Mouse (Mus musculus): ENCODE measurements around the gene Reps1. TPM values are rescaled to one million over a fixed set of nuclear protein-coding genes. Genes with fewer than 3 reads are reported as not detected.

The Reps1 gene
- polyA plus RNA-seq, 1 experiment from 2014 or later, result 18.3 TPM

DNA sequence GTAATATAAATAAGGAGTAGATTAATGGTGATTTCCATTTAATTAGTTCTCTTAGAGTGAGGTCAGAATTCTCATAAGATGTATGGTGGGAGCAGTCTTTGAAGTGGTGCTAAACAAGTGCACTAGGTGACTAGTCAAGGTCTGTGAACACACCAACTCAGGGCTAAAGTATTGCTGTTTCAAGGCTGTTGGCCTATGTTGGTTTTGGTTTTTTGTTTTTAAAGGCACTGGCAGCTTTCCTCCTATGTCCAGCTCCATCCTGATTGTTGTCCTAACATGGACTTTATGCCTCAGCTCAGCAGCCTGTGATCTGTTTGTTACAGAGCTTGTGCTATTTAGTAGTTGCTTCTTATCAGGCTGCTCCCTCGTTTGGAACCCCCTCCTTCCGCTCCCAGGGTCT lies 13.2 kb downstream of the Reps1 start:
- 94% methylated on average over 2 of the region's 2 CpGs for whole genome bisulfite sequencing
- Histone ChIP-seq H3K27ac (no peak overlapping the region), H3K27me3 (no peaks in the 10 kb centered on the region), H3K36me3 (no peaks in the 10 kb centered on the region), H3K4me1 (replicated peaks) (peaks cover 53% of the 10 kb centered on the region), H3K4me3 (no peak overlapping the region), H3K4me2 (no peak overlapping the region), H3K9ac (no peak overlapping the region), H3K9me3 (no peaks in the 10 kb centered on the region)
- ATAC-seq (ENCODE audit: low FRiP score), result no peak

DNA sequence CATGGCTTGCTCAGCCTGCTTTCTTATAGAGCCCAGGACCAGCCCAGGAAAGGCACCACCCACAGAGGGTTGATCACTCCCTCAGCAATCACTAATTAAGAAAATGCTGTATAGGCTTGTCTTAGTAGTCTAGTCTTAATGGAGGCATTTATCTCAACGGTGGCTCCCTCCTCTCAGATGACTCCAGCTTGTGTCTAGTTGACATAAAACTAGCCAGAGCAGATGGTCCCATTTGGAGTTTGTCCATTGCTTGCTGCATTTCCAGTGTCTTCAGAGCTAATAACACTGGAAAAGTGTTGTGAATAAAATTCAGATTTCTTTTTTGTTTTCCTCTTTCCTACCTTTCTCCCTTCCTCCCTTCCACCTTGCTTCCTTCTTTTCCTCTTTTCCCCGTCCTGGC lies 13.9 kb downstream of the Reps1 start:
- ATAC-seq (ENCODE audit: low FRiP score), result no peak
- H3K36me3 ChIP-seq, result no peaks in the 10 kb centered on the region
- H3K9ac ChIP-seq, result no peak overlapping the region
- H3K4me2 ChIP-seq, result no peak overlapping the region
- no peak overlapping the region for H3K4me3 ChIP-seq
- no peaks in the 10 kb centered on the region for H3K9me3 ChIP-seq
- 76% methylated on average over 2 of the region's 2 CpGs for WGBS
- no peak overlapping the region for H3K27ac ChIP-seq
- no peaks in the 10 kb centered on the region for H3K27me3 ChIP-seq
- H3K4me1 ChIP-seq (replicated peaks), result peaks cover 53% of the 10 kb centered on the region

DNA sequence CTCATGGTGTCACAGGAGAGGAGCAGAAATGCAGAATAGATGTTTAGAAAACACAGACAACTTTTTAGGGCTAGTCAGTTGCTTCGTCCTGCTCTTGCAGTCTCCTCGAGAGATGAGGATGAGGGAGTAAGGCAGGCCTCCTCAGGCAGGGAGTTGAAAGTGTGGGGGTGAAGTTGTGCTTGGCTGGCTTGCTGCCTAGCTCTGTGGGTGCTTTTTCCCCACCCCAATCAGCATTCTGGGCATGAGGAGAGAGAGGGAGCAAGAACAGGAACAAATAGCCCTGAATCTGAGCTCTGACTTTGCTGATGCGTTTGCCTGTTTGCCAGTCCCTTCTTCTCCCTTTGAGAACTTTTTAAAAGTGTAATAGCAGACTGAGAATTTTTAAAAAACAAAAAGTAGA lies 14.5 kb downstream of the Reps1 start:
- H3K9ac ChIP-seq, result no peak overlapping the region
- H3K4me1 ChIP-seq (replicated peaks), result peaks cover 48% of the 10 kb centered on the region; the same call in 1 of the 2 replicates
- peak; percentile 60; the same call in 1 of the 2 replicates for ATAC-seq (ENCODE audit: low FRiP score)
- 73% methylated on average over 3 of the region's 3 CpGs for WGBS
- H3K9me3 ChIP-seq, result no peaks in the 10 kb centered on the region
- no peaks in the 10 kb centered on the region for H3K27me3 ChIP-seq
- H3K36me3 ChIP-seq, result no peaks in the 10 kb centered on the region
- peak overlapping the region; percentile 60 for H3K27ac ChIP-seq
- no peak overlapping the region for H3K4me2 ChIP-seq
- no peak overlapping the region for H3K4me3 ChIP-seq

DNA sequence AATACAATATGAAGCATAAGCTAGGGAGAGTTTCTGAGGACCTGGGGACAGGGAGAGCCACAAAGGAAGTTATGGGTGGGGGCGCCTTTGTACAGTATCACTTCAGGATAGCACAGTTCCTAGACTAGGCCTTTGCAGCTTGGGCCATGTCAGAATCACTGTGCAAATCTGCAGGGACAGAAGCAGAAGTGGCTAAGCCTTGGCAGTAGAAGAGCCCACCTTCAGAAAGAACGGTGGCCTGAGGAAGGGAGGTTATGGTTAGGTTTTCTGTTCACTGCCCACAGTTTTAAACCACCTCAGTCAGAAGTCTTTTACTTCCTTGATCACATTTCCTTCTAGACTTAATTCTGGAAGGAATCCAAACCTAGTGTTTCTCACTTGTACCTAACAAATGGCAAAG lies 15.0 kb downstream of the Reps1 start:
- H3K36me3 ChIP-seq, result no peaks in the 10 kb centered on the region
- no peaks in the 10 kb centered on the region for H3K9me3 ChIP-seq
- no peak overlapping the region for H3K9ac ChIP-seq
- peaks cover 47% of the 10 kb centered on the region; the same call in 1 of the 2 replicates for H3K4me1 ChIP-seq (replicated peaks)
- peak overlapping the region; percentile 40 for H3K27ac ChIP-seq
- H3K27me3 ChIP-seq, result no peaks in the 10 kb centered on the region
- no peak for ATAC-seq (ENCODE audit: low FRiP score)
- WGBS, result 80% methylated on average over 2 of the region's 2 CpGs
- no peak overlapping the region for H3K4me2 ChIP-seq
- H3K4me3 ChIP-seq, result no peak overlapping the region

DNA sequence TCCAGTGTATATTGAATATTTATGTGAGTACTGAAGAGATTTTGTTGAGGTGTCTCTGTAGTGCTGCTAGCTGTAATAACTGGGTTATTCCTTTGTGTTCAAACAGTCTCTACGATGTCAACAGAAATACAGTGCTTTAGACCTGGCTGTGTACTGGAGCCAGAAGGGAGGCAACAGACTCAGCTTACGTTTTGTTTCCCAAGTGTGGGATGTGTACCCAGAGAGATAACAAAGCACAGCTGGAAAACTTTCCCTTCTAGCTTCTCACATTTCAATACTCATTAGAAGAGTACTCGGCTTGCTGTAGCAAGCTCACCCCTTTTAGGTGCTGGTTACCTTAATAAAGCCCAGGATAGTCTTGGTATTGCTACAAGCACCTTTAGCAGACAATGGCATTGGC lies 17.2 kb downstream of the Reps1 start:
- no peak for ATAC-seq (ENCODE audit: low FRiP score)
- H3K4me1 ChIP-seq (replicated peaks), result peaks cover 35% of the 10 kb centered on the region; the same call in 1 of the 2 replicates
- WGBS, result 67% methylated on average over 3 of the region's 3 CpGs
- H3K9me3 ChIP-seq, result no peaks in the 10 kb centered on the region
- no peak overlapping the region for H3K27ac ChIP-seq
- H3K4me2 ChIP-seq, result no peak overlapping the region
- H3K27me3 ChIP-seq, result no peaks in the 10 kb centered on the region
- H3K4me3 ChIP-seq, result no peak overlapping the region
- H3K36me3 ChIP-seq, result peaks cover 4% of the 10 kb centered on the region; the same call in 1 of the 2 replicates
- H3K9ac ChIP-seq, result no peak overlapping the region

DNA sequence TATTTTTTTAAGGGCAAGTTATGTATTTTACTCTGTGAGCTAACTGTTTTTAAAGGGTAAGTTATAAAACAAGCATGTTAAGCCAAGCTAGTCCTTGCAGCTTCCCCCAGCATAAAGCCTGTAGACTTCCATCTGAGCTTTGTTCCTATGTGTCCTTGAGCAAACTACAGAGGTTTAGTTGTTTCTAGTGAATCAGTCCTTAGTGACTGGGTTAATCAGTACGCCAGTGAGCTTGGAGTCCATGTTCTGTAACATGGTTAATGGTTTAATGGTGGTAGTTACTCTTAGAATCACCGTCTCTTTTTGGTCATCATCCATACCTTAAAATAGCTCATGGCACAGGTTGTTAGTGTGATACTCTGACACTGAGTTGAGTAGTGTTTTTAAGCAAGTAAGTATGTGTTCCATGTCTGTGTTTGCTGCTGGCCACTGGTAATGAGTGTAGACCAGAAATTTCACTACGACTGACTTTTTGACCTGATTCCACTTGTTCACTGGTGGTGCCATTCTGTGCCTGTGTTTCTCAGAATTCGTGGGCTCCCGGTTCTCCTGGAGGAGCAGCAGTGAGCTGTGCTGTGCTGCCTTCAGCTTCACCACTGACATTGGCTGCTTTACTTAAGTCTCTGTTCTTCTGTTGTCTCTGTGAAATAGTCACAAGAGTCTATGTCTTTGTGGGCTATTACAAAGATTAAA lies 18.9 kb downstream of the Reps1 start:
- H3K27me3 ChIP-seq, result no peaks in the 10 kb centered on the region
- H3K4me3 ChIP-seq, result no peak overlapping the region
- H3K4me2 ChIP-seq, result no peak overlapping the region
- no peak overlapping the region for H3K9ac ChIP-seq
- peaks cover 4% of the 10 kb centered on the region; the same call in 1 of the 2 replicates for H3K36me3 ChIP-seq
- no peak for ATAC-seq (ENCODE audit: low FRiP score)
- no peak overlapping the region for H3K27ac ChIP-seq
- 85% methylated on average over 5 of the region's 5 CpGs for WGBS
- no peaks in the 10 kb centered on the region for H3K9me3 ChIP-seq
- H3K4me1 ChIP-seq (replicated peaks), result peaks cover 23% of the 10 kb centered on the region; the same call in 1 of the 2 replicates

DNA sequence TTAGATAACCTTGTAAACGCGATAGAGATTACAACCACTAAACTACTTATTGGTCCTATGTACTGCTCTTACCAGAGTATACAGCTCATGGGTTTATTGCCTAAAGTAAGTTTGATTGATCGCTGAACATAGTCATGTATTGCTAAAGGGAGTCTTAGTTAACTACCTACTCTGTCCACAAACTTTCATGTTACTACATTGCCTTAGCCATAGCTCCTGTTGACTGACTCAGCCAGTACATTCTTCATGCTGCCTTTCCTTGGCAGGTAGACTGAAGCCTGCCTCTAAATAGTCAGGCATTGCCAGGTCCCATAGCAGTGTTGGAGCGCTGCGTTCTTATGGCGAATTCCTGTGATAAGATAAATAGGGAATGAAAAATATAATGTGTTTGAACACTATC lies 20.2 kb downstream of the Reps1 start:
- Histone ChIP-seq H3K4me3 (no peak overlapping the region), H3K4me1 (replicated peaks) (peaks cover 13% of the 10 kb centered on the region), H3K4me2 (no peak overlapping the region), H3K9me3 (no peaks in the 10 kb centered on the region), H3K36me3 (peaks cover 4% of the 10 kb centered on the region; the same call in 1 of the 2 replicates), H3K9ac (no peak overlapping the region), H3K27ac (no peak overlapping the region), H3K27me3 (no peaks in the 10 kb centered on the region)
- no peak for ATAC-seq (ENCODE audit: low FRiP score)
- 96% methylated on average over 6 of the region's 6 CpGs for WGBS

DNA sequence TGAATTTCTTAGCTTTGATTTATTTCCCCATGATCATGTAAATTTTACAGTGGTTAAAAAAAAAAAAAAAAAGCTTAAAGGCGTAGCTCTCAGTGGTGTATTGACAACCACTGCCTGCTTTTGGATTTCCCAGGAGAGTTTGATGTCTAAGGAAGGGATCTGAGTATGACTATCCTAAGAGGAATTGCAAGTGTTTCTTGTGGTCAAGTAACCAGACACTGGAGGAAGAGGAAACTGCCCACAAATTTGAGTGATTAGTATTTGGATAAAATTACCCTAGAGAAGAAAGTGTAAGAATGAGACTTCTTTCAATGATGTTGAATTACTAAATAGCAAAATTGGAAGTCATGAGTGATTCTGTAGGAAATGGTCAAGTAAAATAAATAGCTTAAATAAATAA lies 25.9 kb downstream of the Reps1 start:
- no peak for ATAC-seq (ENCODE audit: low FRiP score)

DNA sequence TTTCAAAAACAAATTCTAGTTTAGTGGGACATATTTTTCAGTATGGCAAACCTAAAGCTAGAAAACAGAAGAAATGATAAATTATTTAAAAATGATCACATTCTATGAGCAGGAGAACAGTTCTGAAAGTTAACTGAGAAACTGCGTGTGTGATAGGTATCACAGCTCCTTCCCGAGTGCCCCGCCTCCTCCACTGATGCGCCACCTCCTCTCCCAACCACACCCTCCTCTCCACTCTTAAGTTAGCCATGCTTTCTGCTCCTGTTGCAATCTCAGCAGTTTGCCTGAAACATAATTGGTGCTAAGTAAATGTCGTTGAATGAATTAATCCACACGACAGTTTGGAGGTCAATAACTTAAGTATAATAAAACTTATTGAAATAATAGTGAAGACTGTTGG lies 27.1 kb downstream of the Reps1 start:
- H3K27me3 ChIP-seq, result no peaks in the 10 kb centered on the region
- ATAC-seq (ENCODE audit: low FRiP score), result no peak
- H3K4me3 ChIP-seq, result no peak overlapping the region
- no peak overlapping the region for H3K9ac ChIP-seq
- peaks cover 5% of the 10 kb centered on the region; the same call in 1 of the 2 replicates for H3K9me3 ChIP-seq
- 96% methylated on average over 6 of the region's 6 CpGs for WGBS
- peaks cover 7% of the 10 kb centered on the region for H3K4me1 ChIP-seq (replicated peaks)
- peaks cover 6% of the 10 kb centered on the region; the same call in 1 of the 2 replicates for H3K36me3 ChIP-seq
- no peak overlapping the region for H3K4me2 ChIP-seq
- H3K27ac ChIP-seq, result no peak overlapping the region

More for the DNA sequence above, 25.9 kb downstream of the Reps1 start:
- H3K4me1 ChIP-seq (replicated peaks), result peaks cover 7% of the 10 kb centered on the region
- no peak overlapping the region for H3K4me2 ChIP-seq
- H3K9me3 ChIP-seq, result no peaks in the 10 kb centered on the region
- H3K9ac ChIP-seq, result no peak overlapping the region
- H3K36me3 ChIP-seq, result peaks cover 10% of the 10 kb centered on the region; the same call in 1 of the 2 replicates
- H3K4me3 ChIP-seq, result no peak overlapping the region
- H3K27ac ChIP-seq, result no peak overlapping the region
- no peaks in the 10 kb centered on the region for H3K27me3 ChIP-seq
- WGBS, result 85% methylated on average over 1 of the region's 1 CpGs

DNA sequence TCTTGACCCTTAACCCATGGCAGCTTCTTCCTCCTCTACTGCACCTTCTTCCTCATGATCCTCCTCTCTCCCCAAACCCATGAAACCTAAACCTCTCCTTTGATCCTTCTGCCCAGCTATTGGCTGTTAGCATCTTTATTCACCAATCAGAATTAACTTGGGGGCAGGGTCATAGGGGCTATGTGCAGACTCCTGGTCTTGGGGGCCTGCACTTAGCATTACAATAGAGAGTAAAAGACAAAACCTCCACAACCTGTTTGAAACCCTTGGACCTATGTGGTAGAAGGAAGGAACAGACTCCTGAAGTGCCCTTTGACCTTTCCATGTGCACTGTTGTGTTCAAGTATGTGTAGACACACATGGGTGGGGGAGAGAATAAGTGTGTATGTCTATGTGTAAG lies 35.0 kb downstream of the Reps1 start:
- Histone ChIP-seq H3K4me3 (no peak overlapping the region), H3K9me3 (peaks cover 5% of the 10 kb centered on the region; the same call in 1 of the 2 replicates), H3K9ac (no peak overlapping the region), H3K27ac (no peak overlapping the region), H3K27me3 (no peaks in the 10 kb centered on the region), H3K4me1 (replicated peaks) (no peaks in the 10 kb centered on the region), H3K4me2 (no peak overlapping the region), H3K36me3 (peaks cover 35% of the 10 kb centered on the region)
- ATAC-seq (ENCODE audit: low FRiP score), result no peak

DNA sequence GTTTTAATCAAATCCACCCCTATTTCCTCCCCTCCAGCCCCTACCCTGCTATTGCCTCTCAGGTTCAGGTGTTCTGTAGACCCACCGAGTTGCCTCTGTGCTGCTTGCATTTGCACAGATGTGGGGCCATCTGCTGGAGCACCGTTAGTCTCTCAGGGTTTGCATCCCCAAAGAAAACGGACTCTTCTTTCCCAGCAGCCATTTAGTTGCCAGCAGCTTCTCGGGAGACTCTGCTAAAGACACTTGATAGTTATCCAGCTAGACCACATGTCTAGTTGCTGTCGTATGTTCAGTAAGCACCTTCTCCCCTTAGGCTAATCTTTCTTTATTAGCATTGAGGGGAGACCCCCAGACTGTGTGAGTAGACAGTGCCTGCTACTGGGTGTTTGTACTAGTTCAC lies 46.5 kb downstream of the Reps1 start:
- 68% methylated on average over 5 of the region's 5 CpGs for WGBS
- Histone ChIP-seq H3K9ac (no peak overlapping the region), H3K4me1 (replicated peaks) (no peaks in the 10 kb centered on the region), H3K36me3 (peaks cover 33% of the 10 kb centered on the region), H3K4me2 (no peak overlapping the region), H3K4me3 (no peak overlapping the region), H3K27me3 (no peaks in the 10 kb centered on the region), H3K9me3 (no peaks in the 10 kb centered on the region), H3K27ac (no peak overlapping the region)
- no peak for ATAC-seq (ENCODE audit: low FRiP score)

DNA sequence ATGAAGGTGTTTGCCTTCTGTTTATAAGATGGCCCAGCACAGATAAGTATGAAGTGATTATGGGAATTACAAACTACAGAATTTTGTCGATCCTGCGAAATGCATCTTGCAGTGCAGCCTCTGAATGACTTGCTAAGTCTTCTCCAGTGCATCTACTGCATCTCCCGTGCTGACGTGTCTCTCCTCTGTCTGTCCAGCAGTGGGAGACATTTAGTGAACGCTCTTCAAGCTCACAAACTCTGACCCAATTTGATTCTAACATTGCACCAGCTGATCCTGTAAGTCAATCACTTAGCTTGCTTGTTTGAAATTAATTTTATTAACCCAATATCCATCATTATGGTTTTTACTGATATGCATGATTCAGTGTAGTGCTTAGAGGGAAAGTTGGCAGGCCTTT lies 51.8 kb downstream of the Reps1 start:
- Histone ChIP-seq H3K27ac (no peak overlapping the region), H3K36me3 (peaks cover 33% of the 10 kb centered on the region), H3K4me1 (replicated peaks) (no peaks in the 10 kb centered on the region), H3K4me3 (no peak overlapping the region), H3K27me3 (no peaks in the 10 kb centered on the region), H3K9ac (no peak overlapping the region), H3K9me3 (no peaks in the 10 kb centered on the region), H3K4me2 (no peak overlapping the region)
- ATAC-seq (ENCODE audit: low FRiP score), result no peak
- 81% methylated on average over 5 of the region's 5 CpGs for WGBS

DNA sequence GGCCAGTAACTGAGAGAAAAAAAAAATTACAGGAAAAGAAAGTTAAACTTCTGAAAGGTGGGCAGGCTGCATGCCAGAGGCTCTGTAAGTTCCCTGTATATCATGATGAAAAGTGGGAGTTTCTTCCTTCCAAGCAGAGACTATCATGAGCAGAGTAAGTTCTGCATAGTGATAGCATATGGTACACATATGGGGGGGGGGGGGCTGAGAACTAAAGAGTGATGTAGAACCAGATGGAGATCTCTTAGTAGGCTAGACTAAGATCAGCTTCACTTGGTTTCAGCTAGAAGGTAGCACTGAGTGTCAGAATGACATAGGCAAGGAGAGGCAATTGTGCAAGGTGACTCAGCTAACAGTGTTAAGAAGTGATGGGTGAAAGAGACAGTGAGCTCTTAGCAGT lies 55.3 kb downstream of the Reps1 start:
- no peak overlapping the region for H3K9ac ChIP-seq
- H3K36me3 ChIP-seq, result peaks cover 29% of the 10 kb centered on the region
- H3K9me3 ChIP-seq, result no peaks in the 10 kb centered on the region
- H3K27me3 ChIP-seq, result no peaks in the 10 kb centered on the region
- no peak overlapping the region for H3K4me3 ChIP-seq
- ATAC-seq (ENCODE audit: low FRiP score), result 0 out of 2 replicates have a peak, but pooled peaks have one; percentile 46
- no peaks in the 10 kb centered on the region for H3K4me1 ChIP-seq (replicated peaks)
- no peak overlapping the region for H3K27ac ChIP-seq
- no peak overlapping the region for H3K4me2 ChIP-seq

Data from hindbrain, embryonic 13.5 days (tissue).